Mouse (Mus musculus) heart, postnatal 0 days (tissue): Measurements from ENCODE around the gene H1fx.

Source experiments
- CTCF ChIP-seq: IDR thresholded peaks from 2 replicates; pipeline ENCODE4 v1.5.1; 2016; ENCODE audit warnings: antibody characterized with exemption, control low read depth, low read depth
- EP300 ChIP-seq: IDR thresholded peaks from 2 replicates; pipeline ENCODE4 v1.6.1; 2016; ENCODE audit warnings: antibody characterized with exemption, low read depth

GRCm38 (mm10) chr6:87993790-87994571 is 12.5 kb upstream of the H1fx start:
- TF ChIP-seq CTCF (no peak), EP300 (no peak)
